Mouse (Mus musculus): ENCODE data around the gene A730049H05Rik.

The A730049H05Rik gene

DNA sequence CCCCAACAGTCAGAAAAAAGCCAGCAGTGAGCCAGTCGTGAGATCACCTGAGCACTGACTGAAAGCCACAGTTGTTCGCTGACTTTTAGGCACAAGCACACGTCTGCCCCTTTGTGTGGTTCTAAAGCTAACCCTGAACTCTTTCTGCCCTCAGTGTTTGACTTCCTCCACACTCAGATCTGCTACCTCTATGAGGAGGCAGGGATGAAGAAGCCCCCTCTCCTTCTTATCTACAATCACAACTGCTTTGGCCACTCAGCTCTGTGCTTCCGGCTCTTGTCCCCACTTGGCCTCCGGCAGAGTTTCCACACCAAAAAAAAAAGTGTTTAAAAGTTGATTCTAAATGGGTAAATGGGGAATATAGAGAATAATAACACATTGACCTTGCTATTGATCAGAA lies 59.8 kb downstream of the A730049H05Rik start:
- no peak for ATAC-seq (ENCODE audit: insufficient number of reproducible peaks, low FRiP score, low TSS enrichment)

- ATAC-seq (ENCODE audit: insufficient number of reproducible peaks, low FRiP score, low TSS enrichment), result no peak
Observed at GRCm38 (mm10) chr6:92877236-92877635, 61.0 kb downstream of the A730049H05Rik start.

DNA sequence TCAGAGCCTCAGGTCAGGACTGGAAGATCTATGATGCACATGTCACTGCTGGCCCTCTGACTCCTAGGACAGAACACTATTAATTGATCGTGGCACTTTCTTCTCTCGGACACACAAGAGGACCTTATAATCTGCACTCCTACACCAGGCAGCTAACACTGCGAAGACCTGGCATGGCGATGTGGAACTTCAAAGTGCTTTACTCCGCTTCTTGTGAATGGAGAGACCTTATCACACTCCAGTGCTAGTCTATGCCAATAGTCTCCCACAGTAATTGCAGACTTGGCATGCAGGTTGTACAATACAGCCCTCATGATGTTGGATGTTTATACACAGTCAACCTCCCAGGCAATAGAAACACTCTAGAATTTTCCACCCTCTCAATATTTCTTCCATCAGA lies 62.5 kb downstream of the A730049H05Rik start:
- ATAC-seq (ENCODE audit: insufficient number of reproducible peaks, low FRiP score, low TSS enrichment), result no peak

- no peak for ATAC-seq (ENCODE audit: insufficient number of reproducible peaks, low FRiP score, low TSS enrichment)
Observed at GRCm38 (mm10) chr6:92879700-92880265, 63.5 kb downstream of the A730049H05Rik start.

GRCm38 (mm10) chr6:92882446-92882845 lies 66.2 kb downstream of the A730049H05Rik start:
- no peak for ATAC-seq (ENCODE audit: insufficient number of reproducible peaks, low FRiP score, low TSS enrichment)

DNA sequence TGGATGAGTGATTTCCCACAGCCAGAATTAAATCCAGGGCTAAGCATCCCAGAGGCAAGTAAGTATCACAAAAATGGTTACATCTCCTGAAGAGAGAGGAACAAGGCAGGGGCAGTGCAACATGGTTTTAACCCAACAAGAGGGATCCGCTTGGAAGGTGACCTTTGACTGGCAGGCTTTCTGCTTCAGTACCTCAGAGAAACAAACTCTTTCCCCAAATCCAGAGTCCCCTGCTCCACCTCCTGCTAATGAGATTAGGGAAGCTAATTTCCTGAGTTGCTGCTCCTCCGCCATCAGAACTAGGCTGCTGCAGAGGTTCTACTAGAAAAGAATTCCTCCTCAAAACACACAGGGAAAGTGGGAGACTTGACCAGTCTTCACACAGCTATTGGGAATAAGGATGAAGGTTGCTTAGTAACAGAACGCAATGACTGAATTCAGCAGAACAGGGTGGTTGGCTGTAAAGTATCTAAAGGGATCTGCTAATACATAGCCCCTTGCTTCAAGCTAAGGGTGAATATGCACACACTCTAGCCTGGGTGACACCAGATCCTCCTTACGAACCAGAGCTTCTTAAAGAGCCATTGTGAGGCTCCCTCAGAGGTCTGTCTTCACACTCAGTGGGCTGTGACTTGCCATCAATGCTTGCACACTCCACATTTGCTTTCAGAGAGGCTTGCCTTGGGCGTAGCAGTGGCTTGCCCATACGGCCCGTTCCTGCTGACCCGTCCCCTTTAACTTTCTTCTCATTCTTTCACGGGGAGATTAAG lies 67.0 kb downstream of the A730049H05Rik start:
- no peak for ATAC-seq (ENCODE audit: insufficient number of reproducible peaks, low FRiP score, low TSS enrichment)

DNA sequence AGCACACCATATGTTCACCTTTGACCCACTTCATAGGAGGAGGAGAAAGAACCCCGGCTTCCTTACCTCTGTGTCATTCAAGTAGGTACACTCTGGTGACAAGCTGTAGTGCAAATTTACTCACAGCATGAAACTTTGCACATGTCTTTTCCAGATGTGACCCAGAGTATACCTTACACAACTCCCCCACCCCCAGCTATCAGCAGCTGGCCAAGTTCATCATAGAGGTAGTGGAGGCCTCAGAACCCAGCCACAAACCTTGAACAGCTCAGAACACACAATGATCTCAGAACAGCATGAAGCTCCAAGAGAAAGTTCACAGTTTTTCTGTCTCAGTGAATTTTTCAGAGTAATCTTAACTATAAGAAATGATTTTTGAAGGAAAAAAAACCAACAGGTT lies 75.3 kb downstream of the A730049H05Rik start:
- no peak for ATAC-seq (ENCODE audit: insufficient number of reproducible peaks, low FRiP score, low TSS enrichment)
